Mouse (Mus musculus) megakaryocyte, embryonic 14.5 days (primary cell): ENCODE measurements around the gene Fam217a.

Experiments
- FLI1 ChIP-seq: IDR thresholded peaks from 2 replicates; pipeline ENCODE4 v1.6.1; 2012; ENCODE audit warnings: low read length, inconsistent platforms, mixed read lengths
- GATA1 ChIP-seq: IDR thresholded peaks from 3 replicates; pipeline ENCODE4 v1.6.1; 2012; ENCODE audit warnings: mixed read lengths, low read length, inconsistent platforms, borderline replicate concordance

DNA sequence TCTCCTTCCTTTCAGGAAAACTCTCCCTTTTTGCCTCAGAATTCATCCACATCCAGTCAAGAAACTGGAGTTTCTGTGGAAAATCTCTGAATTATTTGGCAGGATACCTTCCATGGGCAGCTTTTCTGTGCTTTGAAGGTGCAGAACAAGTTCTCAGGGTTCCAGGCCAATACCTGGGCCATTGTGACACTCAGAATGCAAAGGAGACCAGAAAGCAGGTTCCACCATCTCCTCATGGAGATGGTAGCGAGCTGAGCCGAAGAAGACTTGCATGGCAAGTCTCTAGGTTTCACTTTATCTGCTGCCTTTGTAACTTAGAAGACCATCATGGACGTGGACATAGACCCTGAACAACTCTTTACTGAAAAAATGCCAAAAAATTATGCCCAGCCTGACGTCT lies at the start of gene Fam217a, which contains the start of gene 4933417A18Rik:
- TF ChIP-seq FLI1 (no peak), GATA1 (no peak)
